Mouse (Mus musculus) MEL (cell line): ENCODE measurements around the gene Tert.

ENCODE experiments used
- MXI1 ChIP-seq: IDR thresholded peaks from 2 replicates; pipeline ENCODE4 v1.6.1; 2011; ENCODE audit warnings: mild to moderate bottlenecking, low read depth, low read length, improper control_type of control experiment
- NRF1 ChIP-seq: IDR thresholded peaks from 2 replicates; pipeline ENCODE4 v1.6.1; 2014; ENCODE audit warnings: low read depth, mild to moderate bottlenecking, inconsistent platforms, low read length, improper control_type of control experiment, moderate library complexity; ENCODE audit not compliant: poor library complexity, insufficient read depth, severe bottlenecking
- POLR2A ChIP-seq, 2 experiments: IDR thresholded peaks; 2 replicates each; pipeline ENCODE4 v1.6.1; 2011 to 2012; ENCODE audit warnings: low read length in 2 of 2, mild to moderate bottlenecking in 2 of 2, control low read depth in 1 of 2, improper control_type of control experiment in 1 of 2, low read depth in 1 of 2, moderate library complexity in 1 of 2; ENCODE audit not compliant: control insufficient read depth in 1 of 2, insufficient read depth in 1 of 2, poor library complexity in 1 of 2
- RAD21 ChIP-seq: IDR thresholded peaks from 2 replicates; pipeline ENCODE4 v1.6.1; 2011; ENCODE audit warnings: mild to moderate bottlenecking, low read depth, low read length, improper control_type of control experiment
- TAL1 ChIP-seq: IDR thresholded peaks from 2 replicates; pipeline ENCODE4 v1.6.1; 2012; ENCODE audit warnings: mild to moderate bottlenecking, inconsistent platforms, low read length, moderate library complexity, mixed read lengths
- TCF12 ChIP-seq: IDR thresholded peaks from 2 replicates; pipeline ENCODE4 v1.6.1; 2014; ENCODE audit warnings: low read depth, mild to moderate bottlenecking, inconsistent platforms, low read length, improper control_type of control experiment, moderate library complexity
- ZKSCAN1 ChIP-seq: IDR thresholded peaks from 2 replicates; pipeline ENCODE4 v1.6.1; 2012; ENCODE audit warnings: low read depth, mild to moderate bottlenecking, inconsistent platforms, low read length, improper control_type of control experiment, moderate library complexity

- no peak for TF ChIP-seq POLR2A (IDR thresholded peaks at IDR 0.05; ENCODE audit: control insufficient read depth in 1 of 2, insufficient read depth in 1 of 2, low read depth in 1 of 2, low read length in 2 of 2, poor library complexity in 1 of 2)
- no peak for TF ChIP-seq MXI1
- TF ChIP-seq RAD21 = no peak
- no peak for TF ChIP-seq ZKSCAN1
- TF ChIP-seq NRF1 = no peak
- no peak for TF ChIP-seq TCF12
- no peak for TF ChIP-seq TAL1
These were observed 5.1 kb downstream of the Tert start for GRCm38 (mm10) chr13:73631837-73632236.
